Mouse (Mus musculus) stomach, embryonic 14.5 days (tissue): Measurements from ENCODE around the gene Olfr934. TPM values are rescaled to one million over a fixed set of nuclear protein-coding genes. Genes with fewer than 3 reads are reported as not detected.

ENCODE experiments used
- ATAC-seq: fragments of 200-750 bp; cut with Nextera tagmentation; 2 replicates; pipeline ENCODE4 v1.8.0; 2017; ENCODE audit warnings: low read depth, moderate TSS enrichment; ENCODE audit not compliant: insufficient number of reproducible peaks, insufficient read depth, low FRiP score
- H3K27ac ChIP-seq: fragments of 300-500 bp; sonication (generic); 2 replicates; pipeline ENCODE4 v1.5.1; 2014; ENCODE audit warnings: mild to moderate bottlenecking, low read length, moderate library complexity, mixed read lengths
- H3K27me3 ChIP-seq: fragments of 300-500 bp; sonication (generic); 2 replicates; pipeline ENCODE4 v1.6.1; 2014; ENCODE audit warnings: low read length, control low read depth, mixed read lengths; ENCODE audit not compliant: control insufficient read depth, insufficient read depth
- H3K36me3 ChIP-seq: fragments of 300-500 bp; sonication (generic); 2 replicates; pipeline ENCODE4 v1.6.1; 2014; ENCODE audit warnings: mild to moderate bottlenecking, control low read depth, low read length, moderate library complexity, mixed read lengths; ENCODE audit not compliant: control insufficient read depth, insufficient read depth
- H3K4me1 ChIP-seq: fragments of 300-500 bp; sonication (generic); 2 replicates; pipeline ENCODE4 v1.6.1; 2014; ENCODE audit warnings: low read length, control low read depth, mixed read lengths; ENCODE audit not compliant: control insufficient read depth, insufficient read depth
- H3K4me2 ChIP-seq: fragments of 300-500 bp; sonication (generic); replicated peaks from 2 replicates; pipeline ENCODE4 v1.6.1; 2014; ENCODE audit warnings: low read depth, low read length, control low read depth
- H3K4me3 ChIP-seq: fragments of 300-500 bp; sonication (generic); 2 replicates; pipeline ENCODE4 v1.5.1; 2014; ENCODE audit warnings: low read depth, low read length, control low read depth
- H3K9ac ChIP-seq: fragments of 300-500 bp; sonication (generic); replicated peaks from 2 replicates; pipeline ENCODE4 v1.6.1; 2014; ENCODE audit warnings: low read depth, mild to moderate bottlenecking, control low read depth, low read length, moderate library complexity, mixed read lengths
- H3K9me3 ChIP-seq: fragments of 300-500 bp; sonication (generic); 2 replicates; pipeline ENCODE4 v1.6.1; 2016; ENCODE audit warnings: low read depth, low read length, control low read depth; ENCODE audit not compliant: control insufficient read depth
- WGBS: fragments of 180-500 bp; shearing (Covaris S2); extraction: QIAGEN DNeasy Blood & Tissue Kit; methylation state at CpG from one replicate; pipeline ENCODE4 v1.1.7; 2014; 5-methylcytosine and 5-hydroxymethylcytosine counted together
- polyA plus RNA-seq: library from polyadenylated mRNA; unstranded; fragments of >200 nt; fragmentation: Nextera tagmentation; extraction: Ambion mirVana; gene quantifications from 2 replicates; pipeline ENCODE4 v1.2.1, GENCODE M21; 2014

Gene Olfr934
- polyA plus RNA-seq, result not detected in 2 replicates

DNA sequence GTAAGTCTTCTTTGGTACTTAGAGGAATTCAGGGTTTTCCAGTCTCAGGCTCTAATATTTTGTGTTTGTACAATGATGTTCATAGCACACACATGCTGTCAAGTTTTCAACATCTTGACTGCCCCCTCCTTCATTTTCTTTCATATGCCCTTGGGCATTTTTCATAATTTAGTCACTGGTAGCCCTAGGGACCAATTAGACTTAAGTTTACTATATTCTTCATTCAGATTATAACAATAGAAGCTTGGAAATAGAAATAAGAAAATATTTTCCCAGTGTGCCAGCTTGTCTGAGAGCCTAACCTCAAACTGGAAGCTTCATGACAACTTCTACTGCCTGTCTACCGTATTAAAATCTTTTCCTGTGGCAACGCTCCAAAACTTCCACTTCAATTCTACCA, at the start of gene Olfr934:
Olfr934 (minus strand) TSS at position 101 of the 400 bp plus-strand sequence.
- Histone ChIP-seq H3K4me2 (no peak within 1 kb of the TSS), H3K27ac (no peak within 1 kb of the TSS), H3K4me1 (no peaks in the 10 kb centered on the region), H3K27me3 (no peaks in the 10 kb centered on the region), H3K36me3 (no peaks in the 10 kb centered on the region), H3K9me3 (no peaks in the 10 kb centered on the region), H3K9ac (no peak within 1 kb of the TSS), H3K4me3 (no peak within 1 kb of the TSS)
- WGBS, result 92% methylated on average over 2 of the region's 2 CpGs
- ATAC-seq, result no peak

DNA sequence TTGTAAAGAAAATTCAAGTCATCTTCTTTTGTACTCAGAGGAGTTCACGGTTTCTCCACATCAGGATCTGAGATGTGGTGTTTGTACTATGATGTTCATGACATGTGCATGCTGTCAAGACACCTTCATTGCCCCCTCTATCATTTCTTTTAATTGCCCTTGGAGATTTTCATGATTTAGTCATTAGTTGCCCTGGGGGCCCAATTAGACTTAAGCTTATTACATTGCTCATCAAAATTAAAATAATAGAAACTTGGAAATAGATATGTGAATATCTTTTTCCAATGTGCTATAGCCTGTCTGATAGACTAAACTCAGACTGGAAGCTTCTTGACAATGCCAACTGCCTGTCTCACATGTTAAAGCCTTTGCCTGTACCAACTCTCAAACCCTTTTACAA, 35.2 kb upstream of the Olfr934 start, which contains the start of gene Olfr146:
Olfr146 (minus strand) TSS at position 101 of the 400 bp plus-strand sequence.
- Histone ChIP-seq H3K27me3 (no peaks in the 10 kb centered on the region), H3K4me3 (no peak within 1 kb of the TSS), H3K9me3 (no peaks in the 10 kb centered on the region), H3K4me1 (no peaks in the 10 kb centered on the region), H3K9ac (no peak within 1 kb of the TSS), H3K4me2 (no peak within 1 kb of the TSS), H3K27ac (no peak within 1 kb of the TSS), H3K36me3 (no peaks in the 10 kb centered on the region)
- no peak for ATAC-seq
- 75% methylated on average over 1 of the region's 1 CpGs for WGBS

- ATAC-seq, result no peak
- 73% methylated on average over 2 of the region's 2 CpGs for WGBS
- Histone ChIP-seq H3K4me1 (no peaks in the 10 kb centered on the region), H3K4me3 (no peak within 1 kb of the TSS), H3K9me3 (no peaks in the 10 kb centered on the region), H3K27me3 (no peaks in the 10 kb centered on the region), H3K36me3 (no peaks in the 10 kb centered on the region), H3K9ac (no peak within 1 kb of the TSS), H3K27ac (no peak within 1 kb of the TSS), H3K4me2 (no peak within 1 kb of the TSS)
Observed at GRCm38 (mm10) chr9:38999583-38999982, 11.5 kb upstream of the Olfr934 start, which contains the start of gene Olfr935. Gene Olfr935 (minus strand): TSS chr9:38999683.

GRCm38 (mm10) chr9:38972013-38972412, 16.1 kb downstream of the Olfr934 start, which contains the start of gene Olfr933:
Gene Olfr933 (plus strand): TSS chr9:38972313.
- no peak for ATAC-seq
- Histone ChIP-seq H3K9ac (no peak within 1 kb of the TSS), H3K4me1 (no peaks in the 10 kb centered on the region), H3K9me3 (no peaks in the 10 kb centered on the region), H3K4me3 (no peak within 1 kb of the TSS), H3K4me2 (no peak within 1 kb of the TSS), H3K27ac (no peak within 1 kb of the TSS), H3K27me3 (no peaks in the 10 kb centered on the region), H3K36me3 (no peaks in the 10 kb centered on the region)
- 76% methylated on average over 4 of the region's 4 CpGs for WGBS

- no peaks in the 10 kb centered on the region for H3K4me1 ChIP-seq
- no peaks in the 10 kb centered on the region for H3K9me3 ChIP-seq
- no peaks in the 10 kb centered on the region for H3K36me3 ChIP-seq
- H3K27me3 ChIP-seq, result no peaks in the 10 kb centered on the region
- H3K9ac ChIP-seq, result no peak overlapping the region
- H3K4me2 ChIP-seq, result no peak overlapping the region
- H3K27ac ChIP-seq, result no peak overlapping the region
- 72% methylated on average over 4 of the region's 4 CpGs for WGBS
- no peak for ATAC-seq
- H3K4me3 ChIP-seq, result no peak overlapping the region
Observed at GRCm38 (mm10) chr9:38954124-38954416, 34.0 kb downstream of the Olfr934 start.

- H3K4me1 ChIP-seq, result no peaks in the 10 kb centered on the region
- H3K27me3 ChIP-seq, result no peaks in the 10 kb centered on the region
Observed at GRCm38 (mm10) chr9:38953401-38954123, 34.6 kb downstream of the Olfr934 start.

More at GRCm38 (mm10) chr9:38953401-38954123, 34.6 kb downstream of the Olfr934 start:
- no peak overlapping the region for H3K4me2 ChIP-seq
- no peaks in the 10 kb centered on the region for H3K9me3 ChIP-seq
- no peak overlapping the region for H3K4me3 ChIP-seq
- ATAC-seq, result no peak
- WGBS, result 41% methylated on average over 7 of the region's 7 CpGs
- no peak overlapping the region for H3K27ac ChIP-seq
- H3K9ac ChIP-seq, result no peak overlapping the region
- no peaks in the 10 kb centered on the region for H3K36me3 ChIP-seq

Other genes starting within 250 kb of the Olfr934 start
- gene Olfr920, start 236.0 kb downstream of the Olfr934 start, polyA plus RNA-seq, result 0.08 and 0.17 TPM in 2 replicates
- not detected in 2 replicates for gene Olfr921, start 215.2 kb downstream of the Olfr934 start, polyA plus RNA-seq
- gene Olfr922, start 173.7 kb downstream of the Olfr934 start, polyA plus RNA-seq, result not detected in 2 replicates
- gene Olfr923, start 161.8 kb downstream of the Olfr934 start, polyA plus RNA-seq, result not detected in 2 replicates
- not detected in 2 replicates for gene Olfr924, start 143.9 kb downstream of the Olfr934 start, polyA plus RNA-seq
- gene Olfr26, start 133.3 kb downstream of the Olfr934 start, polyA plus RNA-seq, result not detected in 2 replicates
- not detected in 2 replicates for gene Olfr926, start 111.2 kb downstream of the Olfr934 start, polyA plus RNA-seq
- not detected in 2 replicates for gene Olfr930, start 58.5 kb downstream of the Olfr934 start, polyA plus RNA-seq
- not detected in 2 replicates for gene Olfr933, start 16.0 kb downstream of the Olfr934 start, polyA plus RNA-seq
- not detected in 2 replicates for gene Olfr935, start 11.4 kb upstream of the Olfr934 start, polyA plus RNA-seq
- not detected in 2 replicates for gene Olfr146, start 35.1 kb upstream of the Olfr934 start, polyA plus RNA-seq
- gene Olfr937, start 76.6 kb upstream of the Olfr934 start, polyA plus RNA-seq, result not detected in 2 replicates
- not detected in 2 replicates for gene Olfr938, start 90.6 kb upstream of the Olfr934 start, polyA plus RNA-seq
- not detected in 2 replicates for gene Olfr27, start 139.8 kb upstream of the Olfr934 start, polyA plus RNA-seq
- not detected in 2 replicates for gene Olfr943, start 178.0 kb upstream of the Olfr934 start, polyA plus RNA-seq
- not detected in 2 replicates for gene Olfr944, start 213.6 kb upstream of the Olfr934 start, polyA plus RNA-seq